Mouse (Mus musculus) forebrain, embryonic 12.5 days (tissue): ENCODE data around the gene Sgk1. TPM values are rescaled to one million over a fixed set of nuclear protein-coding genes. Genes with fewer than 3 reads are reported as not detected.
"Not testable (repeated sequence)": the region's sequence is repeated elsewhere in the genome, so short reads cannot be mapped to it uniquely, and the experiment has no call there.

Experiments used
- ATAC-seq: fragments of 200-750 bp; cut with Nextera tagmentation; 2 replicates; pipeline ENCODE4 v1.8.0; 2017; ENCODE audit warnings: moderate TSS enrichment; ENCODE audit not compliant: low FRiP score
- H3K27ac ChIP-seq: fragments of 300-500 bp; sonication (generic); 2 replicates; pipeline ENCODE4 v1.5.1; 2016; ENCODE audit warnings: mild to moderate bottlenecking
- H3K27me3 ChIP-seq: fragments of 300-500 bp; sonication (generic); 2 replicates; pipeline ENCODE4 v1.6.1; 2016; ENCODE audit warnings: mild to moderate bottlenecking
- H3K36me3 ChIP-seq: fragments of 300-500 bp; sonication (generic); replicated peaks from 2 replicates; pipeline ENCODE4 v1.6.1; 2016; ENCODE audit warnings: mild to moderate bottlenecking
- H3K4me1 ChIP-seq: fragments of 300-500 bp; sonication (generic); 2 replicates; pipeline ENCODE4 v1.6.1; 2016
- H3K4me2 ChIP-seq: fragments of 300-500 bp; sonication (generic); 2 replicates; pipeline ENCODE4 v1.6.1; 2016; ENCODE audit warnings: mild to moderate bottlenecking, moderate library complexity
- H3K4me3 ChIP-seq: fragments of 300-500 bp; sonication (generic); replicated peaks from 2 replicates; pipeline ENCODE4 v1.5.1; 2016; ENCODE audit warnings: mild to moderate bottlenecking
- H3K9ac ChIP-seq: fragments of 300-500 bp; sonication (generic); 2 replicates; pipeline ENCODE4 v1.6.1; 2016; ENCODE audit warnings: mild to moderate bottlenecking
- H3K9me3 ChIP-seq: fragments of 300-500 bp; sonication (generic); 2 replicates; pipeline ENCODE4 v1.6.1; 2016
- WGBS: fragments of 180-500 bp; shearing (Covaris S2); methylation state at CpG from one replicate; pipeline ENCODE4 v1.1.7; 2016; 5-methylcytosine and 5-hydroxymethylcytosine counted together
- polyA plus RNA-seq: library from polyadenylated mRNA; unstranded; fragments of >200 nt; fragmentation: Nextera tagmentation; extraction: Ambion mirVana; gene quantifications from 2 replicates; pipeline ENCODE4 v1.2.1, GENCODE M21; 2016

Sgk1 gene
- polyA plus RNA-seq, 1 experiment from 2014 or later: 23.7 TPM

DNA sequence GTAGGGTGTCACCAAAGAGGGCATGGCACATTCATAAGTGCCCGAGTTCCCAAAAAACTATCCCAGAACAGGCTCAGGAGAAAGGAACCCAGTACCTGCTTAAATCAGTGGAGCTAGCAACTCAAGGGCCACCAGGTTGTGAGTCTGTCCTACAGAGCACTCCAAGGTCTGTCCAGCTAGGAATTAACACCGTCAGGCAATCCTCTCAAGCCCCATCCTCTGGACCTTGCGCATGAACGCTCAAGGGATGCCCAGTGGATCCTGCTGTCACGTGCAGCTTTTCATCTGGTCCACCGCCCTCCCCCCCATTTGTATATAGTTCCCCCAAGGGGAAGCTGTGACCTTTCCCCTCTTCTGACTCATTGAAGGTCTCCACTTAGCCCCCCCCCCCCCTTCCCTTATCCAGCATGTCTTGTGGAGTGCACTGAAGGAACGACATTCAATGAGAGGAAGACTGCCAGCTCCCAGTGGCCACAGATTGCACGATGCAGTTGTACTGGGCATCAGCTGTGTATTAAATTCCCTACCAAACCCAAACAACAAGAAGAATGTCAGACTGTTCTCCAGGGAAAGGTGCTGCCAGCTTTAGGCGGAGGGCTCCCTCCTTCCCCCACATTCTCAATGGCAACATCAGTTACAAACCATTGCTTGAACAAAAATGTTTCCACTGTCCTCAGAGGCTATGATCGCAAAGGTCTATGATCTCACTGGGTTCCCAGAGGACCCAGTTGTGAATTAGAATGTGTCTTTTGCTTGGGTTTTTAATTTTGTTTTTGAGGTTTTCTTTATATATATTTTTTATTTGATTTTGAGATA, 118.7 kb downstream of the Sgk1 start:
- no peak for ATAC-seq
- H3K27ac ChIP-seq: no peak overlapping the region
- H3K9me3 ChIP-seq: no peaks in the 10 kb centered on the region
- 72% methylated on average over 10 of the region's 10 CpGs for WGBS
- no peak overlapping the region for H3K9ac ChIP-seq
- H3K27me3 ChIP-seq: peaks cover 6% of the 10 kb centered on the region; the same call in 1 of the 2 replicates
- H3K4me1 ChIP-seq: no peaks in the 10 kb centered on the region
- H3K4me2 ChIP-seq: no peak overlapping the region
- no peak overlapping the region for H3K4me3 ChIP-seq
- peaks cover 7% of the 10 kb centered on the region; the same call in 1 of the 2 replicates for H3K36me3 ChIP-seq

DNA sequence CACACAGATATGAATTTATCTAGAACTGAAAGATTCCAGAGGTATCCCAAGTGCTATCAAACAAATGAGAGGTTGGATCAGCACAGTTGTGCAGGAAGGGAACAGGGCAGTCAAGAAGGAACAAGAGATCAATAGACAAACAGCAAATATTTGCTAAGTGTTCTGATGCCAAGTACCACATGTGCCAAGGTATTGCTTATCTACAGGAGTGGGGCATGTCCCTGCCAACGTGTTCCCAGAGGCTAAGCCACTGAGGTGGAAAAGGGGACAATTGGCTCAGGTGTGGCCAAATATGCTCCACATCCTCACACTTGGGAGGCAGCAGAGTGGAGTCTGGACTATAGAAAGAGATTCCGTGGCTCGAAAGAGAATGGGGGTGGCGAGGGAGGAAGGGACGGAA, 119.6 kb downstream of the Sgk1 start:
- 94% methylated on average over 3 of the region's 5 CpGs for WGBS
- no peaks in the 10 kb centered on the region for H3K4me1 ChIP-seq
- no peak overlapping the region for H3K9ac ChIP-seq
- no peak overlapping the region for H3K4me3 ChIP-seq
- peaks cover 4% of the 10 kb centered on the region; the same call in 1 of the 2 replicates for H3K36me3 ChIP-seq
- no peak for ATAC-seq
- peaks cover 5% of the 10 kb centered on the region; the same call in 1 of the 2 replicates for H3K27me3 ChIP-seq
- H3K9me3 ChIP-seq: no peaks in the 10 kb centered on the region
- no peak overlapping the region for H3K27ac ChIP-seq
- no peak overlapping the region for H3K4me2 ChIP-seq

DNA sequence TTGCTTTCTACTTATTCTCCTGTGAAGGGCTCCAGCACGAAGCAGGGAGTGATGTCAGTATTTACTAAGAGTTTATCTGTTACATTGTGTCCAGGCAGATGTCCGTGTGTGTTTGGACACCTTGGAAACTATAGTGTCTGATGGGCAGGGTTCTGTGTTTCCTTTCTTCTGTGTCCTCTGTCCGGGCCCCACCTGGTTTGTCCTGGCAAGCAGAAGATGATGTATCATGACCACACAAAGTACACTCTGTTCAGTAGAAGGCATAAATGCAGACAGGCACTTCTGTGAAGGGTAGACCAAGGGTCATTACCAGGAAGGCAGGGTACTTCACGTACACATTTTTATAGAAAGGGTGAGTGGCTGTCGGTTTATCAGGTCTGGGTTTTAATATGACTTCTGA, 122.8 kb downstream of the Sgk1 start:
- no peak overlapping the region for H3K27ac ChIP-seq
- H3K36me3 ChIP-seq: no peaks in the 10 kb centered on the region
- no peak overlapping the region for H3K9ac ChIP-seq
- H3K4me1 ChIP-seq: no peaks in the 10 kb centered on the region
- H3K4me2 ChIP-seq: no peak overlapping the region
- 83% methylated on average over 5 of the region's 5 CpGs for WGBS
- ATAC-seq: no peak
- H3K4me3 ChIP-seq: no peak overlapping the region
- H3K9me3 ChIP-seq: no peaks in the 10 kb centered on the region
- H3K27me3 ChIP-seq: no peaks in the 10 kb centered on the region

DNA sequence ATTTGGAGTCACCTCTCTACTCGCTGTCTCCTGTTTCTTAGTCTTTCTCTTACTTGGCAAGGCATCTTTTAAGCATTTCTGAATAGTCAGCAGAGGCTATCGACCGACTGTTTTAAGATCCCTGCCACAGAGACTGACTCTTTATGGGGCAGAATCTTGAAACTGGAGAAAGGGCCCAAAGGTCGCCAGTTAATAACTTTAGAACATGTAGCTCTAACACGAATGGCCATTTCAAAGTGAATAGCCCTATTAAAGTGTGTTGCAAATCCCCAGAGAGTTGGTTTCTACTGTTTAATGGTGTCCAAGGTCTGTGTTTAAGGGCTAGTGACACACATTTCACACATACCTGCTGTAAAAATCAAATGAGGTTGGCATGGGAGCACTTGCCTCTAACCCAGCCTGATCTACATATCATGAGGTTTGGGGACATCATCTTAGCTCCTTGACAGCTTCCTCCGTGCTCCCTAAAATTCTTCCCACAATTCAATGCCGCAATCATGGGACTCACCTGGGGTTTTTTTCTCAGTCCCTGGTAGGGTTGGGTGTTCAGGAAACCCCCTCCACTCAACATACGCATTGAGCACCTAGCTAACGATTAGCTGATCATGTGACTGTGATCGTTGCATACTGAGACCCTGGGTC, 125.3 kb downstream of the Sgk1 start:
- no peak overlapping the region for H3K4me3 ChIP-seq
- WGBS: 89% methylated on average over 10 of the region's 10 CpGs
- no peaks in the 10 kb centered on the region for H3K4me1 ChIP-seq
- H3K4me2 ChIP-seq: no peak overlapping the region
- no peaks in the 10 kb centered on the region for H3K9me3 ChIP-seq
- no peak overlapping the region for H3K9ac ChIP-seq
- H3K27ac ChIP-seq: no peak overlapping the region
- no peak for ATAC-seq
- no peaks in the 10 kb centered on the region for H3K36me3 ChIP-seq
- H3K27me3 ChIP-seq: no peaks in the 10 kb centered on the region

DNA sequence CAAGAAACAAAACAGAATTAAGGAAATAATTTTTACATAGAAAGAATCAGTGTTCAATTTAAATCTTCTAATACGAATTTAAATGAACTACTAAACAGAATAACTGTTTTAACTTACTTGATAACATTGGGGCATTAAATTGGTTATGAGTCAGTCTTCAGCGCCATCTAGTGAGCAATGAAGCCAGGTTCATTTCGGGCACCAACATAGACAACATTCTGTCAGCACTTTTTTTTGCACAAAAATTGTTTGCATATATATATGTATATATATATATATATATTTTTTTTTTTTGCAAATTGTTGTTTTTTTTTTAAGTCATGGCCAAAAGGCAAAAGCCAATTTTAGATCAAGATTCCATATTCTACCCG, 125.8 kb downstream of the Sgk1 start:
- no peak overlapping the region for H3K9ac ChIP-seq
- H3K36me3 ChIP-seq: no peaks in the 10 kb centered on the region
- no peak overlapping the region for H3K4me2 ChIP-seq
- no peak for ATAC-seq
- no peak overlapping the region for H3K4me3 ChIP-seq
- no peaks in the 10 kb centered on the region for H3K4me1 ChIP-seq
- H3K27ac ChIP-seq: no peak overlapping the region
- WGBS: 49% methylated on average over 4 of the region's 4 CpGs
- no peaks in the 10 kb centered on the region for H3K9me3 ChIP-seq
- H3K27me3 ChIP-seq: no peaks in the 10 kb centered on the region

DNA sequence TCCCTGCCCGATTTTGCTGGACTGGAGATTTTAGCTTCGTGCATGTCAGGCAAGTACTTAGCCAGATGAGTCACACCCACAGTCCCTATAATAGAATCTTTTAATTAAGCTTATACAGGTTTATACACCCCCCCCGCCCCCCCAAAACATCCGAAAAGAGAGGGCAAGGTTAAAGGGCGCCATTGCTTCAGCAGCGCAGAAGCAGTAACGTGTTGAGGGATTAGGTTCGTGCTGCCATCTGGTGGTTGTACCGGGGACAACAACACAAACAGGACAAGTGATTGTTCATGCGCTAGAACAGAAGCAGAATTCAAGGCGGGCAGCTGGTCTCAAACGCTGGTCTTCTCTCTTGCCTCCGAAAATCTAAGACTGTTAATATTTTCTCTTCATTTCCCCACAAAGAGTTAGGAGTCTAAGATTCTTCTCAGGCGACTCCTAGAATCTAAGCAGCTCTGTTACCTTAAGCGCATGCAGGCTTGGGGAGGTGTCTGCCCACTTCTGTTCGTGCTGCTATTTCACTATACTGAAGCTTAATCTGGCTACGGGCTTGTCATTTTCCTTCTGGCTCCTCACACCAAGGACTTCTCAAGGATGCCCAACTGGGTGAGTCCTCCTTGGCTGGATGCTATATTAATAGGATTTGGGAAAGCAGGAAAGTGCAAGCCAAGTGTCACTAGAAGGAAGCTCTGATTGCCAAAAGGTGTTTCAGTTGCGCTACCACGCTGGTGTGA, 128.3 kb downstream of the Sgk1 start:
- no peaks in the 10 kb centered on the region for H3K4me1 ChIP-seq
- H3K9me3 ChIP-seq: no peaks in the 10 kb centered on the region
- 45% methylated on average over 19 of the region's 19 CpGs for WGBS
- ATAC-seq: 0 out of 2 replicates have a peak, but pooled peaks have one; percentile 4
- no peaks in the 10 kb centered on the region for H3K27me3 ChIP-seq
- H3K4me2 ChIP-seq: no peak overlapping the region
- H3K4me3 ChIP-seq: no peak overlapping the region
- H3K27ac ChIP-seq: no peak overlapping the region
- H3K9ac ChIP-seq: no peak overlapping the region
- H3K36me3 ChIP-seq: no peaks in the 10 kb centered on the region

DNA sequence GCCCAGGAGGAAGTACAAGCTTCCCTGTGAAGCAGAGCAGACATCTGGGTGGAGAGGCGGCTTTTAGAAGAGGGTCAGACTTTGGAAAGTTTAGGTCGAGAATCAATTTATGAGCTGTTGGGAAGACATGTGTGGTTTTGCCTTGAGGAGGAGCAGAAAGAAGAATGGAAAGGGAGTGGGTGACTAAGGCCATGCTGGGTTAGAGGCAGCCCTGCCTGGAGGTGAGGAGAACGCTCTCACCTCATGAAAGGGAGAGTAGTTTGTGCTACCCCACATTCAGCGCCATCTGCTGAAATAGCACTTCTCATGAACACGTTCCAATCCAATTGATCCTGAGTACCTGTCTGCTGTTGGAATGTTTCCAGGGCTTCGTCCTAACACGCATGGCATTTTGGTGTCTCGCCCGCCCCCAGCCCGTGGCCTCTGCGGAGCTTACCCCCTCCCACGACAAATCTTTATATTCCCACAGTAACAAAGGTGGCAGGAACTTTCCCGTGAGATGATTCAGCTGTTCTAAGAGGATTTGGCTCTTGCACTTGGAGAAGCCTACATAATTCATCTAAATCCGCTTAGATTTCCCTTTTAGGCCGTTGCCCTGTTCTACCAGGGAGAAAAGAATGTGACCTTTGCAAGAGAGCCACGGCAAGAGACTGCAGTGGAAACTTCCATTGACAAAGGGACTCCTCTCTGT, 135.6 kb downstream of the Sgk1 start:
- no peak for ATAC-seq
- H3K4me3 ChIP-seq: no peak overlapping the region
- no peak overlapping the region for H3K27ac ChIP-seq
- no peaks in the 10 kb centered on the region for H3K9me3 ChIP-seq
- WGBS: 55% methylated on average over 16 of the region's 16 CpGs
- H3K27me3 ChIP-seq: no peaks in the 10 kb centered on the region
- H3K36me3 ChIP-seq: no peaks in the 10 kb centered on the region
- no peak overlapping the region for H3K4me2 ChIP-seq
- H3K4me1 ChIP-seq: no peaks in the 10 kb centered on the region; the same call in 1 of the 2 replicates
- H3K9ac ChIP-seq: no peak overlapping the region

DNA sequence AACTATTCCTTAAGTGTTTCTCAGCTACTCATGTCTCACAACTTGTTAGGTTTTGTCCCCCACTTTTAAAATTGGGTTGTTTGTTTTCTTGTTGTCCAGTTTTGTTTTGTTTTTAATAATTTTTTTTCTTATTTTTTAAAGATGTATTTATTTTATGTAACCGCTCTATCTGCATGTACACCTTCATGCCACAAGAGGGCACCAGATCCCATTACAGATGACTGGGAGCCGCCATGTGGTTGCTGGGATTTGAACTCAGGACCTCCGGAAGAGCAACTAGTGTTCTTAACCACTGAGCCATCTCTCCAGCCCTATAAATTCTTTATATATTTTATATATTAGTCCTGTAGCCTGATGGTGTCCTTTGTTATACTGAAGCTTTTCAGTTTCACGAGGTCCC, 136.6 kb downstream of the Sgk1 start:
- Histone ChIP-seq H3K36me3 (no peaks in the 10 kb centered on the region), H3K4me2 (no peak overlapping the region), H3K4me3 (no peak overlapping the region), H3K27me3 (no peaks in the 10 kb centered on the region), H3K9ac (no peak overlapping the region), H3K4me1 (no peaks in the 10 kb centered on the region; the same call in 1 of the 2 replicates), H3K9me3 (no peaks in the 10 kb centered on the region), H3K27ac (no peak overlapping the region)
- WGBS: 93% methylated on average over 4 of the region's 4 CpGs
- ATAC-seq: no peak

DNA sequence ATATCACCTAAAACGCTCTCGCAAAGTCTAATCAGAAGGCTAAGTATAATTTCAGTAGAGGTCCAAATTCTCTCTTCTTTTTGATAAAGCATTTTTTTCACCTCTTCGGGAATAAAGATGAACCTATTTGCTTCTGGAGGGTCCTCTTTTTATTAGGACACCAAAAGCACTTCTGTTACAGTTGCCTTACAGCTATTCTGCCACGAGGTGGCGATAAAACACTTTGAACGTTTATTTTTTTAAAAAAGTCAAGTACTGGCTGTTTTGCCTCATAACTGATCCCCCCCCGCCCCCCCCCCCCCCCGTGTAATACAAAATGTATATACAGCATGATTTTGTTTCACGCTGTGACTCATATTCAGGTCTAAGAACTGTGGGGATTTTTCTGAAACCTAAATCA, 152.3 kb downstream of the Sgk1 start:
- no peaks in the 10 kb centered on the region for H3K9me3 ChIP-seq
- no peak overlapping the region for H3K4me3 ChIP-seq
- WGBS: 10% methylated on average over 9 of the region's 9 CpGs

DNA sequence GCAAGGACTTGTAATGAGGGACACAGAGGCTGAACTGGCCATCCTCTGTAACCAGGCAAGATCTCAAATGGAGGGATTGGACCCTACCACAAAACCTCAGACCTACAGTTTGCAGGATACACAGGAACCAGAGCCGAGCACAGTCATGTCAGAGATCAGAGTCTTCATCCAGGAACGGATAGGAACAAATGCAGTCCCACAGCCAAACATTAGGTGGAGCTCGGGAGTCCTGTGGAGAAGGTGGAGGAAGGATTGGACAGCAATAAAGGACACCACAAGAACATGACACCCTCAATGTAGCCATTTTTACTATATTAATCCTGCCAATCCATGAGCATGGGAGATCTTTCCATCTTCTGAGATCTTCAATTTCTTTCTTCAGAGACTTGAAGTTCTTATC, 154.3 kb downstream of the Sgk1 start:
- H3K27me3 ChIP-seq, H3K4me1 ChIP-seq, H3K36me3 ChIP-seq, ATAC-seq, H3K4me2 ChIP-seq, H3K4me3 ChIP-seq, H3K27ac ChIP-seq, H3K9ac ChIP-seq, H3K9me3 ChIP-seq: not testable (repeated sequence)
- 13% methylated on average over 3 of the region's 3 CpGs for WGBS

More for the DNA sequence above, 152.3 kb downstream of the Sgk1 start:
- H3K9ac ChIP-seq: no peak overlapping the region
- no peak for ATAC-seq
- H3K36me3 ChIP-seq: no peaks in the 10 kb centered on the region
- no peak overlapping the region for H3K27ac ChIP-seq
- H3K4me1 ChIP-seq: no peaks in the 10 kb centered on the region
- no peak overlapping the region for H3K4me2 ChIP-seq
- no peaks in the 10 kb centered on the region for H3K27me3 ChIP-seq
